In the genomic region with DNA sequence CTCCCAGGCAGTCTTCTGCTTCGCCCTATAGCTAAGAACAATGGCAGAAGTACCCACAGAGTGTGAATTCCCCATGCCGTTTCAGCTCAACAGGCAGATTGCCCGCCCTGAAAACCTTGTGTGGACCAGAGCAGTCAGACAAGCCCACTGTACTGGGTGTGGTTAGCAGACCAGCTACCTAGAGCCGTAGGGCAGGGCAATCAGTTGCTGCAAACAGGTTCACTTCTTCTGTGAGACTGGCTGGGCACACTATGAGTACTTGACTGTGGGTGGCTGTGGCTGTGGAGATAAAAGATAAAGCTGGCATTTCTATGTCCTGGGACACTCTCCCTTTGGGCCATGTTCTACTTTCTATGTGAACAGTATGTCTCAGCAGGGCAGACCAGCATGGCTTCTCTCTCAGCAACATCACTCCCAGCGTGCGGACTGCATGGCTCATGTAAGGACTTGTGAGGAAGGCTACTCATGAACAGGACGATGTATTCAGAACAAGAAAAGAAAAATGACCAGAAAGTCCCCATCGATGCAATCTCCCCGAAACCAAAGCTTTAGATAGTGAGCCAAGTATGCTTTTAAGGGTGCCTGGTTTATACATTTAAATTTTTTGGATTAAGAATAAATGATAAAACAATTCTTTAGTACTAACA, we compare ENCODE assay signal across 17 mouse cellular contexts. TPM values are rescaled to one million over a fixed set of nuclear protein-coding genes. Genes with fewer than 3 reads are reported as not detected.
DNase-seq lines count a peak whose midpoint lies in the region; ATAC-seq and TF ChIP-seq lines count a peak whose summit lies in the region.
"Had no signal": no experiment of that assay in that cellular context is flagged by ENCODE, and none has a peak within 500 bp of the region (broad histone marks: within the 10 kb centered on the region; RNA-seq: fewer than 3 reads in every experiment).

No protein-coding gene starts in this region.

- no peak for TF ChIP-seq CTCF in G1E (IDR thresholded peaks at IDR 0.05; ENCODE audit: low read depth, low read length)

- no peaks in the 10 kb centered on the region for H3K36me3 ChIP-seq in forebrain, embryonic 15.5 days
- no peaks in the 10 kb centered on the region for H3K36me3 ChIP-seq in forebrain, embryonic 11.5 days (ENCODE audit: control insufficient read depth, insufficient read depth, low read length)
- peaks cover 90% of the 10 kb centered on the region for H3K36me3 ChIP-seq in G1E (replicated peaks)
- H3K36me3 ChIP-seq: hindbrain, embryonic 12.5 days had no signal

- H3K27ac ChIP-seq in forebrain, embryonic 15.5 days (replicated peaks), result peak overlapping the region; percentile 66
- H3K27ac ChIP-seq in forebrain, embryonic 11.5 days (ENCODE audit: low read depth, low read length), result no peak overlapping the region
- H3K27ac ChIP-seq: hindbrain, embryonic 12.5 days; left cerebral cortex, adult 2 months had no signal

- no peak for ATAC-seq in forebrain, embryonic 15.5 days (replicated peaks)
- ATAC-seq in forebrain, embryonic 11.5 days (replicated peaks; ENCODE audit: low FRiP score), result no peak
- ATAC-seq in G1E (ENCODE audit: extremely low read depth, insufficient number of reproducible peaks, low FRiP score, poor library complexity, severe bottlenecking), result peak; percentile 15
- ATAC-seq in granulocyte monocyte progenitor cell, adult 5-6 weeks (replicated peaks; ENCODE audit: poor library complexity, severe bottlenecking), result 0 out of 2 replicates have a peak, but pooled peaks have one; percentile 17
- ATAC-seq in megakaryocyte progenitor cell, adult 5-6 weeks (replicated peaks; ENCODE audit: poor library complexity), result peak; percentile 94
- ATAC-seq: midbrain, embryonic 16.5 days had no signal

- no peaks in the 10 kb centered on the region for H3K27me3 ChIP-seq in forebrain, embryonic 15.5 days
- H3K27me3 ChIP-seq in forebrain, embryonic 11.5 days (ENCODE audit: control insufficient read depth, insufficient read depth, low read length), result no peaks in the 10 kb centered on the region
- H3K27me3 ChIP-seq in G1E (ENCODE audit: insufficient read depth, low read length), result no peaks in the 10 kb centered on the region
- H3K27me3 ChIP-seq: hindbrain, embryonic 12.5 days had no signal

- H3K9me3 ChIP-seq in forebrain, embryonic 15.5 days, result no peaks in the 10 kb centered on the region
- no peaks in the 10 kb centered on the region for H3K9me3 ChIP-seq in forebrain, embryonic 11.5 days (ENCODE audit: control insufficient read depth, low read length)
- H3K9me3 ChIP-seq in G1E (replicated peaks), result no peaks in the 10 kb centered on the region
- H3K9me3 ChIP-seq: hindbrain, embryonic 12.5 days had no signal

- H3K4me2 ChIP-seq in forebrain, embryonic 15.5 days (replicated peaks), result 0 out of 2 replicates have a peak overlapping the region, but pooled peaks have one; percentile 27
- H3K4me2 ChIP-seq in forebrain, embryonic 11.5 days (ENCODE audit: low read depth, low read length, severe bottlenecking), result no peak overlapping the region
- H3K4me2 ChIP-seq: hindbrain, embryonic 12.5 days; lung, embryonic 14.5 days had no signal

- no peak for DNase-seq in forebrain, embryonic 11.5 days (ENCODE audit: low spot score)
- no peak for DNase-seq in G1E (ENCODE audit: low spot score)
- DNase-seq in left cerebral cortex, postnatal 36 days (ENCODE audit: low spot score in 2 of 2), result no peak
- no peak for DNase-seq in frontal cortex, postnatal 25 days (ENCODE audit: low spot score in 2 of 2)
- DNase-seq in lung, postnatal 10 days, result no peak
- DNase-seq: adrenal gland, postnatal 10 days; cerebellum, adult 11-12 months; kidney, postnatal 14 days had no signal

- intact Hi-C loops in left cerebral cortex, postnatal 36 days (cut with DNase I), result no loop called here

- 64% methylated on average over 9 of the region's 9 CpGs for WGBS in forebrain, embryonic 15.5 days
- WGBS in forebrain, embryonic 11.5 days, result 86% methylated on average over 9 of the region's 9 CpGs

- H3K9ac ChIP-seq in forebrain, embryonic 15.5 days (replicated peaks), result no peak overlapping the region
- no peak overlapping the region for H3K9ac ChIP-seq in forebrain, embryonic 11.5 days (ENCODE audit: low read length)
- H3K9ac ChIP-seq: hindbrain, embryonic 12.5 days; lung, embryonic 14.5 days had no signal

- H3K4me1 ChIP-seq in forebrain, embryonic 15.5 days, result peaks cover 13% of the 10 kb centered on the region
- H3K4me1 ChIP-seq in forebrain, embryonic 11.5 days (replicated peaks; ENCODE audit: control insufficient read depth, insufficient read depth, low read length), result no peaks in the 10 kb centered on the region; the same call in 1 of the 2 replicates
- peaks cover 69% of the 10 kb centered on the region for H3K4me1 ChIP-seq in G1E (ENCODE audit: insufficient read depth, low read depth, low read length)

- H3K4me3 ChIP-seq in forebrain, embryonic 15.5 days, result no peak overlapping the region
- H3K4me3 ChIP-seq in forebrain, embryonic 11.5 days (ENCODE audit: low read depth, low read length), result no peak overlapping the region
- peak overlapping the region; percentile 47; the same call in 1 of the 2 replicates for H3K4me3 ChIP-seq in G1E (ENCODE audit: low read depth, low read length)
- H3K4me3 ChIP-seq: hindbrain, embryonic 12.5 days; left cerebral cortex, adult 2 months had no signal

RNA-seq across cellular contexts. Expression of gene Rffl, which starts 15.6 kb away (rescaled TPM):
- polyA plus RNA-seq in forebrain, embryonic 15.5 days (2015; fragmentation: Nextera tagmentation; extraction: Ambion mirVana), result 8.7 and 10.0 TPM in 2 replicates
- 17.0 and 18.4 TPM in 2 replicates for polyA plus RNA-seq in forebrain, embryonic 11.5 days (2014; fragmentation: Nextera tagmentation; extraction: Ambion mirVana)
- total RNA-seq in G1E (2014; fragmentation: Nextera tagmentation) (54.7 and 71.1 TPM in 2 replicates), G1E (2017) (25.6 and 27.9 TPM in 2 replicates)
- 29.1 and 46.6 TPM in 2 replicates for polyA plus RNA-seq in G1E (2012)
- total RNA-seq in granulocyte monocyte progenitor cell, adult 5-6 weeks (2014; fragmentation: Nextera tagmentation), result 26.6 and 35.3 TPM in 2 replicates
- total RNA-seq in granulocyte monocyte progenitor cell, adult 5-6 weeks (2017), result 18.6 and 21.8 TPM in 2 replicates
- 26.3 and 27.5 TPM in 2 replicates for total RNA-seq in megakaryocyte progenitor cell, adult 5-6 weeks (2015)
- 18.3 and 18.9 TPM in 2 replicates for total RNA-seq in megakaryocyte progenitor cell, adult 5-6 weeks (2017)
- total RNA-seq in left cerebral cortex, postnatal 36 days (2021), result 10 to 100 TPM in 1 of 2 experiments, 1 to 10 TPM in 1; 9.2 to 10.3 TPM

RNA-seq across cellular contexts. Expression of gene Rad51d, which starts 35.0 kb away (rescaled TPM):
- 13.5 and 14.2 TPM in 2 replicates for polyA plus RNA-seq in forebrain, embryonic 15.5 days (2015; fragmentation: Nextera tagmentation; extraction: Ambion mirVana)
- polyA plus RNA-seq in forebrain, embryonic 11.5 days (2014; fragmentation: Nextera tagmentation; extraction: Ambion mirVana), result 15.6 and 17.4 TPM in 2 replicates
- total RNA-seq in G1E (2014; fragmentation: Nextera tagmentation) (21.3 and 24.6 TPM in 2 replicates), G1E (2017) (13.4 and 16.0 TPM in 2 replicates)
- 10.3 and 13.6 TPM in 2 replicates for polyA plus RNA-seq in G1E (2012)
- total RNA-seq in granulocyte monocyte progenitor cell, adult 5-6 weeks (2014; fragmentation: Nextera tagmentation), result 11.5 and 24.9 TPM in 2 replicates
- total RNA-seq in granulocyte monocyte progenitor cell, adult 5-6 weeks (2017), result 15.3 and 18.2 TPM in 2 replicates
- 14.7 and 15.6 TPM in 2 replicates for total RNA-seq in megakaryocyte progenitor cell, adult 5-6 weeks (2015)
- 9.8 and 10.6 TPM in 2 replicates for total RNA-seq in megakaryocyte progenitor cell, adult 5-6 weeks (2017)
- 10 to 100 TPM; 18.0 to 21.0 TPM for total RNA-seq in left cerebral cortex, postnatal 36 days (2021)

RNA-seq across cellular contexts. Expression of gene Fndc8, which starts 36.5 kb away (rescaled TPM):
- 0.23 and 0.60 TPM in 2 replicates for polyA plus RNA-seq in forebrain, embryonic 15.5 days (2015; fragmentation: Nextera tagmentation; extraction: Ambion mirVana)
- polyA plus RNA-seq in forebrain, embryonic 11.5 days (2014; fragmentation: Nextera tagmentation; extraction: Ambion mirVana), result 0.44 and 0.48 TPM in 2 replicates
- total RNA-seq in G1E (2014; fragmentation: Nextera tagmentation) (not detected in 2 replicates), G1E (2017) (0.05 TPM in 1 of 2 replicates, not detected in the other)
- polyA plus RNA-seq in G1E (2012), result not detected in 2 replicates
- total RNA-seq in granulocyte monocyte progenitor cell, adult 5-6 weeks (2014; fragmentation: Nextera tagmentation), result not detected in 2 replicates
- not detected in 2 replicates for total RNA-seq in granulocyte monocyte progenitor cell, adult 5-6 weeks (2017)
- not detected in 2 replicates for total RNA-seq in megakaryocyte progenitor cell, adult 5-6 weeks (2015)
- total RNA-seq in megakaryocyte progenitor cell, adult 5-6 weeks (2017), result not detected in 2 replicates
- total RNA-seq in left cerebral cortex, postnatal 36 days (2021), result not detected
- total RNA-seq: heart, adult 8-10 months; left cerebral cortex, adult 2 months; neutrophil, adult 5-6 weeks had no signal
- polyA plus RNA-seq: lung, embryonic 14.5 days had no signal

RNA-seq across cellular contexts. Expression of gene Nle1, which starts 52.8 kb away (rescaled TPM):
- 32.0 and 37.5 TPM in 2 replicates for polyA plus RNA-seq in forebrain, embryonic 15.5 days (2015; fragmentation: Nextera tagmentation; extraction: Ambion mirVana)
- polyA plus RNA-seq in forebrain, embryonic 11.5 days (2014; fragmentation: Nextera tagmentation; extraction: Ambion mirVana), result 31.9 and 34.8 TPM in 2 replicates
- 27.6 and 38.6 TPM in 2 replicates for total RNA-seq in G1E (2014; fragmentation: Nextera tagmentation)
- 18.6 and 23.2 TPM in 2 replicates for total RNA-seq in G1E (2017)
- polyA plus RNA-seq in G1E (2012), result 92.9 and 93.8 TPM in 2 replicates
- 36.8 and 41.7 TPM in 2 replicates for total RNA-seq in granulocyte monocyte progenitor cell, adult 5-6 weeks (2014; fragmentation: Nextera tagmentation)
- 23.0 and 24.5 TPM in 2 replicates for total RNA-seq in granulocyte monocyte progenitor cell, adult 5-6 weeks (2017)
- total RNA-seq in megakaryocyte progenitor cell, adult 5-6 weeks (2015), result 21.1 and 27.4 TPM in 2 replicates
- total RNA-seq in megakaryocyte progenitor cell, adult 5-6 weeks (2017), result 20.3 and 27.2 TPM in 2 replicates
- total RNA-seq in left cerebral cortex, postnatal 36 days (2021), result 10 to 100 TPM; 30.6 to 44.8 TPM

RNA-seq across cellular contexts. Expression of gene Unc45b, which starts 54.9 kb away (rescaled TPM):
- 1.0 and 1.3 TPM in 2 replicates for polyA plus RNA-seq in forebrain, embryonic 15.5 days (2015; fragmentation: Nextera tagmentation; extraction: Ambion mirVana)
- 0.20 and 0.41 TPM in 2 replicates for polyA plus RNA-seq in forebrain, embryonic 11.5 days (2014; fragmentation: Nextera tagmentation; extraction: Ambion mirVana)
- 0.38 TPM in 1 of 2 replicates, not detected in the other for total RNA-seq in G1E (2014; fragmentation: Nextera tagmentation)
- 0.12 and 0.33 TPM in 2 replicates for total RNA-seq in G1E (2017)
- polyA plus RNA-seq in G1E (2012), result 0.01 and 0.02 TPM in 2 replicates
- total RNA-seq in granulocyte monocyte progenitor cell, adult 5-6 weeks (2014; fragmentation: Nextera tagmentation), result not detected in 2 replicates
- total RNA-seq in granulocyte monocyte progenitor cell, adult 5-6 weeks (2017), result not detected in 2 replicates
- total RNA-seq in megakaryocyte progenitor cell, adult 5-6 weeks (2015), result 0.05 and 0.07 TPM in 2 replicates
- total RNA-seq in megakaryocyte progenitor cell, adult 5-6 weeks (2017), result not detected in 2 replicates
- total RNA-seq in left cerebral cortex, postnatal 36 days (2021), result 1 to 10 TPM; 1.2 to 2.3 TPM
- total RNA-seq: neutrophil, adult 5-6 weeks had no signal

Comparison
In these comparisons a context has a peak if more than half of its experiments do, and no peak if none do; other contexts are left out.
1. ATAC-seq: peak in G1E (single experiment), granulocyte monocyte progenitor cell, adult 5-6 weeks (single experiment) and megakaryocyte progenitor cell, adult 5-6 weeks (single experiment); none in forebrain, embryonic 15.5 days (single experiment) and forebrain, embryonic 11.5 days (single experiment).